12 mouse cellular contexts compared by ENCODE assay signal in genomic region chr7:66248270-66248669, GRCm38 (mm10).
DNase-seq lines count a peak whose midpoint lies in the region; ATAC-seq and TF ChIP-seq lines count a peak whose summit lies in the region.
"Had no signal": no experiment of that assay in that cellular context is flagged by ENCODE, and none has a peak within 500 bp of the region (broad histone marks: within the 10 kb centered on the region; RNA-seq: fewer than 3 reads in every experiment).

No protein-coding gene starts in this region.

- no peaks in the 10 kb centered on the region for H3K9me3 ChIP-seq in forebrain, embryonic 14.5 days (replicated peaks; ENCODE audit: control insufficient read depth, low read length)
- no peaks in the 10 kb centered on the region for H3K9me3 ChIP-seq in hindbrain, postnatal 0 days (ENCODE audit: low read length)
- no peaks in the 10 kb centered on the region for H3K9me3 ChIP-seq in midbrain, embryonic 16.5 days (replicated peaks; ENCODE audit: control insufficient read depth, low read length, poor library complexity, severe bottlenecking)
- H3K9me3 ChIP-seq: G1E; heart, embryonic 12.5 days had no signal

- no peak for TF ChIP-seq CTCF in left cerebral cortex, adult 2 months (IDR thresholded peaks at IDR 0.05)
- TF ChIP-seq CTCF in hindbrain, postnatal 0 days (IDR thresholded peaks at IDR 0.05; ENCODE audit: low read depth) = no peak

- peaks cover 16% of the 10 kb centered on the region for H3K4me1 ChIP-seq in forebrain, embryonic 14.5 days (ENCODE audit: control insufficient read depth, insufficient read depth, low read length)
- peaks cover 23% of the 10 kb centered on the region for H3K4me1 ChIP-seq in hindbrain, postnatal 0 days (ENCODE audit: insufficient read depth, low read length)
- H3K4me1 ChIP-seq in midbrain, embryonic 16.5 days (ENCODE audit: control insufficient read depth, insufficient read depth, low read length) = peaks cover 13% of the 10 kb centered on the region; the same call in 1 of the 2 replicates

- no peak overlapping the region for H3K4me2 ChIP-seq in forebrain, embryonic 14.5 days (ENCODE audit: low read length)
- no peak overlapping the region for H3K4me2 ChIP-seq in hindbrain, postnatal 0 days (ENCODE audit: low read depth, low read length)
- H3K4me2 ChIP-seq in midbrain, embryonic 16.5 days (ENCODE audit: low read length) = no peak overlapping the region
- H3K4me2 ChIP-seq: heart, embryonic 12.5 days had no signal

- no peak for DNase-seq in left cerebral cortex, adult 2 months (ENCODE audit: extremely low spot score in 1 of 2, low spot score in 2 of 2)
- no peak for DNase-seq in left cerebral cortex, adult 9 months (ENCODE audit: low spot score in 2 of 2)
- DNase-seq in forebrain, embryonic 14.5 days (ENCODE audit: low spot score) = no peak
- DNase-seq in hindbrain, postnatal 0 days (ENCODE audit: low spot score) = no peak
- no peak for DNase-seq in right cerebral cortex, adult 2 months (ENCODE audit: low spot score in 2 of 2)
- DNase-seq: thymus, adult 18-20 months had no signal

- no peak overlapping the region for H3K4me3 ChIP-seq in left cerebral cortex, adult 2 months
- no peak overlapping the region for H3K4me3 ChIP-seq in forebrain, embryonic 14.5 days (ENCODE audit: low read depth, low read length)
- H3K4me3 ChIP-seq in hindbrain, postnatal 0 days (ENCODE audit: low read length) = no peak overlapping the region
- H3K4me3 ChIP-seq in midbrain, embryonic 16.5 days (ENCODE audit: low read depth, low read length) = no peak overlapping the region
- H3K4me3 ChIP-seq: gastrocnemius, adult 2 months; heart, embryonic 12.5 days had no signal

- H3K27ac ChIP-seq in left cerebral cortex, adult 2 months = peak overlapping the region; percentile 40; the same call in 1 of the 2 replicates
- H3K27ac ChIP-seq in forebrain, embryonic 14.5 days (ENCODE audit: low read depth, low read length) = 0 out of 2 replicates have a peak overlapping the region, but pooled peaks have one; percentile 39
- H3K27ac ChIP-seq in hindbrain, postnatal 0 days = peak overlapping the region; percentile 80
- H3K27ac ChIP-seq in midbrain, embryonic 16.5 days (ENCODE audit: low read length) = peak overlapping the region; percentile 71
- H3K27ac ChIP-seq: gastrocnemius, adult 2 months had no signal

- no peak for ATAC-seq in forebrain, embryonic 14.5 days
- ATAC-seq in hindbrain, postnatal 0 days = no peak
- no peak for ATAC-seq in midbrain, embryonic 16.5 days
- ATAC-seq in activated CD4-positive, CD25-positive, alpha-beta regulatory T cell, adult 4 months = no peak
- ATAC-seq: inflammation-experienced regulatory T-cells, adult 6 months had no signal

- no peaks in the 10 kb centered on the region for H3K36me3 ChIP-seq in forebrain, embryonic 14.5 days (ENCODE audit: control insufficient read depth, insufficient read depth, low read length)
- no peaks in the 10 kb centered on the region for H3K36me3 ChIP-seq in hindbrain, postnatal 0 days (ENCODE audit: insufficient read depth, low read length)
- no peaks in the 10 kb centered on the region for H3K36me3 ChIP-seq in midbrain, embryonic 16.5 days (ENCODE audit: control insufficient read depth, insufficient read depth, low read length)
- H3K36me3 ChIP-seq: G1E; heart, embryonic 12.5 days had no signal

- intact Hi-C loops in left cerebral cortex, adult 2 months (cut with DNase I) = loop anchor here (2.0 kb wide), 1 partner anchor 139 kb away; the partner anchor contains the start of gene Chsy1

- H3K9ac ChIP-seq in forebrain, embryonic 14.5 days (ENCODE audit: low read length) = no peak overlapping the region
- no peak overlapping the region for H3K9ac ChIP-seq in hindbrain, postnatal 0 days (replicated peaks; ENCODE audit: low read length)
- H3K9ac ChIP-seq in midbrain, embryonic 16.5 days (ENCODE audit: low read depth, low read length) = no peak overlapping the region
- H3K9ac ChIP-seq: heart, embryonic 12.5 days had no signal

- no peaks in the 10 kb centered on the region for H3K27me3 ChIP-seq in forebrain, embryonic 14.5 days (replicated peaks; ENCODE audit: control insufficient read depth, insufficient read depth, low read length)
- no peaks in the 10 kb centered on the region for H3K27me3 ChIP-seq in hindbrain, postnatal 0 days (ENCODE audit: insufficient read depth, low read length)
- no peaks in the 10 kb centered on the region for H3K27me3 ChIP-seq in midbrain, embryonic 16.5 days (ENCODE audit: control insufficient read depth, insufficient read depth, low read depth, low read length)
- H3K27me3 ChIP-seq: heart, embryonic 12.5 days had no signal
